In genomic region chr8:60444989-60445388, GRCm38 (mm10) we compare ENCODE assay signal across 13 mouse cellular contexts. TPM values are rescaled to one million over a fixed set of nuclear protein-coding genes. Genes with fewer than 3 reads are reported as not detected.
DNase-seq lines count a peak whose midpoint lies in the region; ATAC-seq and TF ChIP-seq lines count a peak whose summit lies in the region.
"Had no signal": no experiment of that assay in that cellular context is flagged by ENCODE, and none has a peak within 500 bp of the region (broad histone marks: within the 10 kb centered on the region; RNA-seq: fewer than 3 reads in every experiment).

No protein-coding gene starts in this region.

- ATAC-seq in hindbrain, embryonic 12.5 days (ENCODE audit: low FRiP score): 0 out of 2 replicates have a peak, but pooled peaks have one; percentile 16
- peak; percentile 89 for ATAC-seq in forebrain, postnatal 0 days

- no peak overlapping the region for H3K4me2 ChIP-seq in hindbrain, embryonic 12.5 days (replicated peaks)
- no peak overlapping the region for H3K4me2 ChIP-seq in forebrain, postnatal 0 days (ENCODE audit: low read depth)
- H3K4me2 ChIP-seq: embryonic facial prominence, embryonic 13.5 days had no signal

- no peak for TF ChIP-seq POLR2A in brain, embryonic 14.5 days (IDR thresholded peaks at IDR 0.05; ENCODE audit: borderline replicate concordance, extremely low read depth, insufficient read depth, insufficient read length, poor library complexity, severe bottlenecking)

- no peaks in the 10 kb centered on the region for H3K36me3 ChIP-seq in hindbrain, embryonic 12.5 days
- H3K36me3 ChIP-seq in hindbrain, embryonic 10.5 days: no peaks in the 10 kb centered on the region
- H3K36me3 ChIP-seq in forebrain, postnatal 0 days (ENCODE audit: insufficient read depth): no peaks in the 10 kb centered on the region
- H3K36me3 ChIP-seq: embryonic facial prominence, embryonic 13.5 days had no signal

- no peak overlapping the region for H3K4me3 ChIP-seq in hindbrain, embryonic 12.5 days
- H3K4me3 ChIP-seq in hindbrain, embryonic 10.5 days: no peak overlapping the region
- no peak overlapping the region for H3K4me3 ChIP-seq in forebrain, postnatal 0 days (ENCODE audit: low read depth, low read length)
- H3K4me3 ChIP-seq: embryonic facial prominence, embryonic 13.5 days had no signal

- no peaks in the 10 kb centered on the region for H3K4me1 ChIP-seq in hindbrain, embryonic 12.5 days
- no peaks in the 10 kb centered on the region for H3K4me1 ChIP-seq in hindbrain, embryonic 10.5 days (replicated peaks)
- H3K4me1 ChIP-seq in forebrain, postnatal 0 days (ENCODE audit: insufficient read depth): no peaks in the 10 kb centered on the region
- H3K4me1 ChIP-seq: embryonic facial prominence, embryonic 13.5 days had no signal

- no peaks in the 10 kb centered on the region for H3K9me3 ChIP-seq in hindbrain, embryonic 12.5 days (replicated peaks)
- no peaks in the 10 kb centered on the region for H3K9me3 ChIP-seq in hindbrain, embryonic 10.5 days
- H3K9me3 ChIP-seq in forebrain, postnatal 0 days (ENCODE audit: low read length): no peaks in the 10 kb centered on the region
- H3K9me3 ChIP-seq: embryonic facial prominence, embryonic 13.5 days had no signal

- intact Hi-C loops in left cerebral cortex, postnatal 25 days (cut with DNase I): loop anchor here (10.0 kb wide), 1 partner anchor 1510 kb away; no protein-coding TSS in a partner anchor

- no peak overlapping the region for H3K9ac ChIP-seq in hindbrain, embryonic 12.5 days
- no peak overlapping the region for H3K9ac ChIP-seq in forebrain, postnatal 0 days
- H3K9ac ChIP-seq: embryonic facial prominence, embryonic 13.5 days had no signal

- DNase-seq in hindbrain, embryonic 10.5 days (ENCODE audit: low spot score): no peak
- peak; percentile 88 for DNase-seq in brain, embryonic 14.5 days (ENCODE audit: low read depth)
- DNase-seq in forebrain, postnatal 0 days: peak; percentile 76
- peak; percentile 37 to 71 for DNase-seq in left cerebral cortex, postnatal 25 days (ENCODE audit: low spot score in 2 of 2)
- DNase-seq in testis, postnatal 14 days (ENCODE audit: low spot score): no peak
- DNase-seq in lung, postnatal 25 days (ENCODE audit: low spot score): no peak
- DNase-seq in thymus, postnatal 10 days (ENCODE audit: low spot score in 2 of 2): no peak
- DNase-seq: lung, postnatal 14 days had no signal

- 74% methylated on average over 6 of the region's 6 CpGs for WGBS in hindbrain, embryonic 12.5 days
- WGBS in hindbrain, embryonic 10.5 days: 77% methylated on average over 6 of the region's 6 CpGs
- 60% methylated on average over 6 of the region's 6 CpGs for WGBS in forebrain, postnatal 0 days

- peak; percentile 48; the same call in 1 of the 2 replicates for TF ChIP-seq CTCF in brain, embryonic 14.5 days (IDR thresholded peaks at IDR 0.05; ENCODE audit: borderline replicate concordance, extremely low read depth, insufficient read depth, insufficient read length)
- peak; percentile 70 for TF ChIP-seq CTCF in forebrain, postnatal 0 days (IDR thresholded peaks at IDR 0.05; ENCODE audit: low read depth)

- no peak overlapping the region for H3K27ac ChIP-seq in hindbrain, embryonic 12.5 days
- no peak overlapping the region for H3K27ac ChIP-seq in hindbrain, embryonic 10.5 days
- no peak overlapping the region for H3K27ac ChIP-seq in forebrain, postnatal 0 days (ENCODE audit: low read depth, low read length)
- H3K27ac ChIP-seq: embryonic facial prominence, embryonic 13.5 days had no signal

- no peaks in the 10 kb centered on the region for H3K27me3 ChIP-seq in hindbrain, embryonic 12.5 days
- no peaks in the 10 kb centered on the region for H3K27me3 ChIP-seq in hindbrain, embryonic 10.5 days (ENCODE audit: insufficient read depth, poor library complexity, severe bottlenecking)
- no peaks in the 10 kb centered on the region for H3K27me3 ChIP-seq in forebrain, postnatal 0 days (ENCODE audit: insufficient read depth, low read length)
- H3K27me3 ChIP-seq: embryonic facial prominence, embryonic 13.5 days had no signal

RNA-seq across cellular contexts. Expression of gene Gm10283, which starts 58.0 kb away (rescaled TPM):
- not detected in 2 replicates for polyA plus RNA-seq in hindbrain, embryonic 12.5 days (2016; fragmentation: Nextera tagmentation; extraction: Ambion mirVana)
- not detected in 2 replicates for polyA plus RNA-seq in hindbrain, embryonic 10.5 days (2016; fragmentation: Nextera tagmentation; extraction: Ambion mirVana)
- not detected in 2 replicates for polyA plus RNA-seq in brain, embryonic 14.5 days (2012; rRNA removed)
- not detected in 2 replicates for total RNA-seq in forebrain, postnatal 0 days (2014; rRNA removed)
- not detected in 2 replicates for polyA plus RNA-seq in forebrain, postnatal 0 days (2015; fragmentation: Nextera tagmentation; extraction: Ambion mirVana)
- total RNA-seq in left cerebral cortex, postnatal 25 days (2021): not detected
- total RNA-seq: adrenal gland, adult 18-20 months had no signal
- polyA plus RNA-seq: embryonic facial prominence, embryonic 13.5 days; heart, embryonic 14.5 days; urinary bladder, adult 2 months had no signal

Comparison
In these comparisons a context has a peak if more than half of its experiments do, and no peak if none do; other contexts are left out.
1. DNase-seq: peak in brain, embryonic 14.5 days (single experiment), forebrain, postnatal 0 days (single experiment) and left cerebral cortex, postnatal 25 days (2 of 2); none in hindbrain, embryonic 10.5 days (single experiment), testis, postnatal 14 days (single experiment), lung, postnatal 25 days (single experiment) and thymus, postnatal 10 days (0 of 2).